In the genomic region with DNA sequence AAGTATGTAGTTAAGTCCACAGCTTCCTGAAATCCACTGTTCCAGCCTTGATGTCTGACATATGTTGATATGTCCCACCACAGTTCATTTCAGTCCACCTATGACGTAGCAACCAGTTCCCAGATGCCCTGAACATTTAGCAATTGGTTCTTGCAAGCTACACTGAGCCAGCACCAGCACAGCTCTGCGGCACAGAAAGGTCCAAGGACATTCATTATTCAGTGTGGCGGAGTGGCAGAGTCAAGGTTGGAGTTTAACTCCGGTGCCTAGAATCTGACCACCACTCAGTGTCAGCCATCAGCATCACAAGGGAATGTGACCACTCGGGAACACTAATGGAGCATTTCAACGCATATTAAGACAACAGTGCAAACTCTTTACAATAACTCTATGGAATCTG, we compare ENCODE assay signal across 9 mouse cellular contexts. TPM values are rescaled to one million over a fixed set of nuclear protein-coding genes. Genes with fewer than 3 reads are reported as not detected.
DNase-seq lines count a peak whose midpoint lies in the region; ATAC-seq and TF ChIP-seq lines count a peak whose summit lies in the region.
"Had no signal": no experiment of that assay in that cellular context is flagged by ENCODE, and none has a peak within 500 bp of the region (broad histone marks: within the 10 kb centered on the region; RNA-seq: fewer than 3 reads in every experiment).

No protein-coding gene starts in this region.

- 57% methylated on average over 6 of the region's 6 CpGs for whole genome bisulfite sequencing in kidney, embryonic 15.5 days
- 59% methylated on average over 6 of the region's 6 CpGs for WGBS in kidney, adult 2 months
- WGBS in embryonic facial prominence, embryonic 14.5 days: 56% methylated on average over 6 of the region's 6 CpGs
- WGBS in hindbrain, postnatal 0 days: 46% methylated on average over 6 of the region's 6 CpGs
- WGBS in midbrain, embryonic 14.5 days: 48% methylated on average over 6 of the region's 6 CpGs
- 47% methylated on average over 6 of the region's 6 CpGs for WGBS in kidney, embryonic 16.5 days

- H3K4me3 ChIP-seq in kidney, embryonic 15.5 days (replicated peaks): peak overlapping the region; percentile 77; the same call in 1 of the 2 replicates
- H3K4me3 ChIP-seq in kidney, adult 2 months (ENCODE audit: insufficient read depth, low read depth, low read length): no peak overlapping the region
- peak overlapping the region; percentile 64; the same call in 1 of the 2 replicates for H3K4me3 ChIP-seq in embryonic facial prominence, embryonic 14.5 days (ENCODE audit: low read depth, low read length)
- H3K4me3 ChIP-seq in hindbrain, postnatal 0 days (ENCODE audit: low read length): peak overlapping the region; percentile 75
- peak overlapping the region; percentile 71 for H3K4me3 ChIP-seq in midbrain, embryonic 14.5 days (replicated peaks; ENCODE audit: low read depth, low read length)
- no peak overlapping the region for H3K4me3 ChIP-seq in kidney, embryonic 16.5 days (ENCODE audit: low read length)

- no peak overlapping the region for H3K9ac ChIP-seq in kidney, embryonic 15.5 days
- no peak overlapping the region for H3K9ac ChIP-seq in embryonic facial prominence, embryonic 14.5 days (ENCODE audit: low read depth, low read length)
- no peak overlapping the region for H3K9ac ChIP-seq in hindbrain, postnatal 0 days (replicated peaks; ENCODE audit: low read length)
- no peak overlapping the region; the same call in 1 of the 2 replicates for H3K9ac ChIP-seq in midbrain, embryonic 14.5 days (replicated peaks; ENCODE audit: low read length)
- no peak overlapping the region for H3K9ac ChIP-seq in kidney, embryonic 16.5 days (replicated peaks; ENCODE audit: low read length)

- peaks cover 21% of the 10 kb centered on the region for H3K4me1 ChIP-seq in kidney, embryonic 15.5 days
- no peaks in the 10 kb centered on the region for H3K4me1 ChIP-seq in kidney, adult 2 months (ENCODE audit: control insufficient read depth, insufficient read depth, low read length)
- H3K4me1 ChIP-seq in embryonic facial prominence, embryonic 14.5 days (ENCODE audit: control insufficient read depth, insufficient read depth, low read length): 0 out of 2 replicates have a peak, but pooled peaks cover 8% of the 10 kb centered on the region
- H3K4me1 ChIP-seq in hindbrain, postnatal 0 days (ENCODE audit: insufficient read depth, low read length): no peaks in the 10 kb centered on the region
- no peaks in the 10 kb centered on the region for H3K4me1 ChIP-seq in midbrain, embryonic 14.5 days (ENCODE audit: control insufficient read depth, insufficient read depth, low read length)
- H3K4me1 ChIP-seq in kidney, embryonic 16.5 days (ENCODE audit: insufficient read depth, low read length): peaks cover 14% of the 10 kb centered on the region; the same call in 1 of the 2 replicates

- TF ChIP-seq POLR2A in kidney, adult 2 months (IDR thresholded peaks at IDR 0.05; ENCODE audit: low read depth, low read length): no peak

- ATAC-seq in kidney, embryonic 15.5 days (replicated peaks; ENCODE audit: low FRiP score): no peak
- ATAC-seq in embryonic facial prominence, embryonic 14.5 days (ENCODE audit: low read depth): no peak
- ATAC-seq in hindbrain, postnatal 0 days: no peak; the same call in 1 of the 2 replicates
- no peak for ATAC-seq in midbrain, embryonic 14.5 days (ENCODE audit: low FRiP score, low TSS enrichment)
- ATAC-seq in granulocyte monocyte progenitor cell, adult 5-6 weeks (replicated peaks; ENCODE audit: poor library complexity, severe bottlenecking): no peak
- no peak for ATAC-seq in kidney, embryonic 16.5 days (ENCODE audit: low FRiP score, low TSS enrichment)

- no peak overlapping the region for H3K4me2 ChIP-seq in kidney, embryonic 15.5 days
- H3K4me2 ChIP-seq in embryonic facial prominence, embryonic 14.5 days (ENCODE audit: low read depth, low read length): no peak overlapping the region; the same call in 1 of the 2 replicates
- H3K4me2 ChIP-seq in hindbrain, postnatal 0 days (ENCODE audit: low read depth, low read length): peak overlapping the region; percentile 96
- H3K4me2 ChIP-seq in midbrain, embryonic 14.5 days (ENCODE audit: low read length): peak overlapping the region; percentile 96
- no peak overlapping the region for H3K4me2 ChIP-seq in kidney, embryonic 16.5 days (replicated peaks; ENCODE audit: low read depth, low read length)

- TF ChIP-seq CTCF in kidney, adult 2 months (conservative IDR thresholded peaks at IDR 0.05; ENCODE audit: insufficient read depth, insufficient read length, low read depth, low read length): no peak
- no peak for TF ChIP-seq CTCF in hindbrain, postnatal 0 days (IDR thresholded peaks at IDR 0.05; ENCODE audit: low read depth)

- DNase-seq in kidney, adult 2 months: no peak
- no peak for DNase-seq in embryonic facial prominence, embryonic 14.5 days (ENCODE audit: low spot score)
- no peak for DNase-seq in hindbrain, postnatal 0 days (ENCODE audit: low spot score)
- DNase-seq in midbrain, embryonic 14.5 days: no peak
- no peak for DNase-seq in right cerebral cortex, postnatal 10 days (ENCODE audit: low spot score in 2 of 2)
- DNase-seq: thymus, adult 18-20 months had no signal

- H3K27ac ChIP-seq in kidney, embryonic 15.5 days: no peak overlapping the region
- H3K27ac ChIP-seq in kidney, adult 2 months (ENCODE audit: insufficient read depth, low read depth, low read length): no peak overlapping the region
- no peak overlapping the region for H3K27ac ChIP-seq in embryonic facial prominence, embryonic 14.5 days (replicated peaks; ENCODE audit: low read depth, low read length)
- H3K27ac ChIP-seq in hindbrain, postnatal 0 days: no peak overlapping the region
- no peak overlapping the region for H3K27ac ChIP-seq in midbrain, embryonic 14.5 days (replicated peaks; ENCODE audit: low read depth, low read length)
- no peak overlapping the region for H3K27ac ChIP-seq in kidney, embryonic 16.5 days (ENCODE audit: low read length)

- H3K36me3 ChIP-seq in kidney, embryonic 15.5 days: no peaks in the 10 kb centered on the region
- no peaks in the 10 kb centered on the region for H3K36me3 ChIP-seq in kidney, adult 2 months (ENCODE audit: control insufficient read depth, insufficient read depth, low read length)
- H3K36me3 ChIP-seq in embryonic facial prominence, embryonic 14.5 days (ENCODE audit: control insufficient read depth, insufficient read depth, low read length): no peaks in the 10 kb centered on the region
- H3K36me3 ChIP-seq in hindbrain, postnatal 0 days (ENCODE audit: insufficient read depth, low read length): no peaks in the 10 kb centered on the region
- H3K36me3 ChIP-seq in midbrain, embryonic 14.5 days (ENCODE audit: control insufficient read depth, insufficient read depth, low read length): no peaks in the 10 kb centered on the region
- H3K36me3 ChIP-seq in kidney, embryonic 16.5 days (ENCODE audit: insufficient read depth, low read length): no peaks in the 10 kb centered on the region

- H3K9me3 ChIP-seq in kidney, embryonic 15.5 days (replicated peaks): no peaks in the 10 kb centered on the region
- H3K9me3 ChIP-seq in embryonic facial prominence, embryonic 14.5 days (ENCODE audit: control insufficient read depth, low read length): no peaks in the 10 kb centered on the region
- H3K9me3 ChIP-seq in hindbrain, postnatal 0 days (ENCODE audit: low read length): no peaks in the 10 kb centered on the region
- H3K9me3 ChIP-seq in midbrain, embryonic 14.5 days (ENCODE audit: control insufficient read depth, low read length): no peaks in the 10 kb centered on the region
- no peaks in the 10 kb centered on the region for H3K9me3 ChIP-seq in kidney, embryonic 16.5 days (ENCODE audit: low read length)

- H3K27me3 ChIP-seq in kidney, embryonic 15.5 days: peaks cover 79% of the 10 kb centered on the region
- H3K27me3 ChIP-seq in kidney, adult 2 months (replicated peaks; ENCODE audit: control insufficient read depth, insufficient read depth, low read length): no peaks in the 10 kb centered on the region
- peaks cover 73% of the 10 kb centered on the region for H3K27me3 ChIP-seq in embryonic facial prominence, embryonic 14.5 days (replicated peaks; ENCODE audit: control insufficient read depth, insufficient read depth, low read length)
- no peaks in the 10 kb centered on the region; the same call in 1 of the 2 replicates for H3K27me3 ChIP-seq in hindbrain, postnatal 0 days (ENCODE audit: insufficient read depth, low read length)
- peaks cover 39% of the 10 kb centered on the region for H3K27me3 ChIP-seq in midbrain, embryonic 14.5 days (ENCODE audit: control insufficient read depth, insufficient read depth, low read length)
- H3K27me3 ChIP-seq in kidney, embryonic 16.5 days (ENCODE audit: insufficient read depth, low read length): peaks cover 65% of the 10 kb centered on the region

RNA-seq across cellular contexts. Expression of a gene that starts 1.9 kb away (rescaled TPM):
- polyA plus RNA-seq in kidney, embryonic 15.5 days (2015; fragmentation: Nextera tagmentation; extraction: Ambion mirVana): 5.8 and 7.1 TPM in 2 replicates
- polyA plus RNA-seq in kidney, adult 2 months (2012; rRNA removed): 2.3 and 5.1 TPM in 2 replicates
- 15.8 and 20.7 TPM in 2 replicates for polyA plus RNA-seq in embryonic facial prominence, embryonic 14.5 days (2014; fragmentation: Nextera tagmentation; extraction: Ambion mirVana)
- total RNA-seq in hindbrain, postnatal 0 days (2014; rRNA removed): 31.7 and 35.4 TPM in 2 replicates
- polyA plus RNA-seq in hindbrain, postnatal 0 days (2015; fragmentation: Nextera tagmentation; extraction: Ambion mirVana): 101 and 107 TPM in 2 replicates
- 43.6 and 57.5 TPM in 2 replicates for polyA plus RNA-seq in midbrain, embryonic 14.5 days (2014; fragmentation: Nextera tagmentation; extraction: Ambion mirVana)
- total RNA-seq in granulocyte monocyte progenitor cell, adult 5-6 weeks (2014; fragmentation: Nextera tagmentation): 89.9 and 96.4 TPM in 2 replicates
- 36.1 and 66.2 TPM in 2 replicates for total RNA-seq in granulocyte monocyte progenitor cell, adult 5-6 weeks (2017)
- 7.7 and 7.8 TPM in 2 replicates for polyA plus RNA-seq in kidney, embryonic 16.5 days (2015; fragmentation: Nextera tagmentation; extraction: Ambion mirVana)

RNA-seq across cellular contexts. Expression of a gene that starts 44.9 kb away (rescaled TPM):
- 24.0 and 27.1 TPM in 2 replicates for polyA plus RNA-seq in kidney, embryonic 15.5 days (2015; fragmentation: Nextera tagmentation; extraction: Ambion mirVana)
- polyA plus RNA-seq in kidney, adult 2 months (2012; rRNA removed): 21.9 and 22.2 TPM in 2 replicates
- 38.4 and 40.1 TPM in 2 replicates for polyA plus RNA-seq in embryonic facial prominence, embryonic 14.5 days (2014; fragmentation: Nextera tagmentation; extraction: Ambion mirVana)
- total RNA-seq in hindbrain, postnatal 0 days (2014; rRNA removed): 33.8 and 44.7 TPM in 2 replicates
- 22.4 and 26.0 TPM in 2 replicates for polyA plus RNA-seq in hindbrain, postnatal 0 days (2015; fragmentation: Nextera tagmentation; extraction: Ambion mirVana)
- polyA plus RNA-seq in midbrain, embryonic 14.5 days (2014; fragmentation: Nextera tagmentation; extraction: Ambion mirVana): 44.1 and 44.7 TPM in 2 replicates
- total RNA-seq in granulocyte monocyte progenitor cell, adult 5-6 weeks (2014; fragmentation: Nextera tagmentation): 157 TPM in 2 replicates
- total RNA-seq in granulocyte monocyte progenitor cell, adult 5-6 weeks (2017): 66.7 and 68.0 TPM in 2 replicates
- 22.2 and 25.6 TPM in 2 replicates for polyA plus RNA-seq in kidney, embryonic 16.5 days (2015; fragmentation: Nextera tagmentation; extraction: Ambion mirVana)

Comparison
In these comparisons a context has a peak if more than half of its experiments do, and no peak if none do; other contexts are left out.
1. H3K4me3 ChIP-seq: peak in kidney, embryonic 15.5 days (single experiment), embryonic facial prominence, embryonic 14.5 days (single experiment), hindbrain, postnatal 0 days (single experiment) and midbrain, embryonic 14.5 days (single experiment); none in kidney, adult 2 months (single experiment) and kidney, embryonic 16.5 days (single experiment).
2. H3K4me2 ChIP-seq: peak in hindbrain, postnatal 0 days (single experiment) and midbrain, embryonic 14.5 days (single experiment); none in kidney, embryonic 15.5 days (single experiment), embryonic facial prominence, embryonic 14.5 days (single experiment) and kidney, embryonic 16.5 days (single experiment).